Mouse (Mus musculus): Measurements from ENCODE around the gene Fbxo39.

- TF ChIP-seq TAL1 (IDR thresholded peaks at IDR 0.05; ENCODE audit: low read length) (no peak), GATA1 (IDR thresholded peaks at IDR 0.05; ENCODE audit: low read length) (no peak)
These were observed 34.3 kb downstream of the Fbxo39 start for GRCm38 (mm10) chr11:72348563-72348962.
